Mouse (Mus musculus) ES-Bruce4 (cell line): ENCODE data around the gene Kcnj15. TPM values are rescaled to one million over a fixed set of nuclear protein-coding genes. Genes with fewer than 3 reads are reported as not detected.

ENCODE experiments used
- H3K27ac ChIP-seq: 2 replicates; pipeline ENCODE4 v1.5.1; 2012; ENCODE audit warnings: low read length, inconsistent platforms; ENCODE audit not compliant: insufficient read depth
- H3K27me3 ChIP-seq: 2 replicates; pipeline ENCODE4 v1.6.1; 2012; ENCODE audit warnings: mild to moderate bottlenecking, low read length, inconsistent platforms; ENCODE audit not compliant: control insufficient read depth, poor library complexity, insufficient read depth, severe bottlenecking
- H3K36me3 ChIP-seq: 2 replicates; pipeline ENCODE4 v1.6.1; 2012; ENCODE audit warnings: inconsistent platforms, mild to moderate bottlenecking, low read length, moderate library complexity; ENCODE audit not compliant: control insufficient read depth, poor library complexity, insufficient read depth, severe bottlenecking
- H3K4me1 ChIP-seq: one replicate; pipeline ENCODE4 v1.8.1; 2011; ENCODE audit warnings: low read length; ENCODE audit not compliant: control insufficient read depth, insufficient read depth
- H3K4me3 ChIP-seq: 2 replicates; pipeline ENCODE4 v1.5.1; 2011; ENCODE audit warnings: low read depth, mild to moderate bottlenecking, low read length
- H3K9ac ChIP-seq: 2 replicates; pipeline ENCODE4 v1.6.1; 2012; ENCODE audit warnings: low read depth, mild to moderate bottlenecking, inconsistent platforms; ENCODE audit not compliant: poor library complexity, severe bottlenecking
- H3K9me3 ChIP-seq: replicated peaks from 2 replicates; pipeline ENCODE4 v1.6.1; 2012; ENCODE audit warnings: mild to moderate bottlenecking, low read length, inconsistent platforms; ENCODE audit not compliant: control insufficient read depth, poor library complexity, insufficient read depth, severe bottlenecking
- CTCF ChIP-seq: IDR thresholded peaks from one replicate; pipeline ENCODE4 v1.8.1; 2011; ENCODE audit warnings: low read depth, low read length
- EP300 ChIP-seq: IDR thresholded peaks from 2 replicates; pipeline ENCODE4 v1.6.1; 2011; ENCODE audit warnings: low read depth, low read length; ENCODE audit not compliant: insufficient read depth
- POLR2A ChIP-seq: IDR thresholded peaks from one replicate; pipeline ENCODE4 v1.8.1; 2011; ENCODE audit warnings: low read length; ENCODE audit not compliant: insufficient read depth
- polyA plus RNA-seq: library from polyadenylated mRNA; stranded (reverse); fragments of >200 nt; gene quantifications from 2 replicates; pipeline ENCODE4 v1.2.4, GENCODE M21; 2011; ENCODE audit warnings: low read depth; ENCODE audit not compliant: missing spikeins, insufficient read depth, insufficient read length

Kcnj15 gene
- polyA plus RNA-seq, 1 experiment, result 0.91 TPM

- peaks cover 4% of the 10 kb centered on the region; the same call in 1 of the 2 replicates for H3K9me3 ChIP-seq
- TF ChIP-seq CTCF, result no peak
- no peak for TF ChIP-seq EP300
- no peak for TF ChIP-seq POLR2A
- no peaks in the 10 kb centered on the region for H3K27me3 ChIP-seq
- H3K36me3 ChIP-seq, result no peaks in the 10 kb centered on the region
- H3K4me3 ChIP-seq, result no peak overlapping the region
- no peak overlapping the region for H3K9ac ChIP-seq
- no peak overlapping the region for H3K27ac ChIP-seq
- no peaks in the 10 kb centered on the region for H3K4me1 ChIP-seq
Measured at GRCm38 (mm10) chr16:95225285-95225684, 32.1 kb upstream of the Kcnj15 start.

DNA sequence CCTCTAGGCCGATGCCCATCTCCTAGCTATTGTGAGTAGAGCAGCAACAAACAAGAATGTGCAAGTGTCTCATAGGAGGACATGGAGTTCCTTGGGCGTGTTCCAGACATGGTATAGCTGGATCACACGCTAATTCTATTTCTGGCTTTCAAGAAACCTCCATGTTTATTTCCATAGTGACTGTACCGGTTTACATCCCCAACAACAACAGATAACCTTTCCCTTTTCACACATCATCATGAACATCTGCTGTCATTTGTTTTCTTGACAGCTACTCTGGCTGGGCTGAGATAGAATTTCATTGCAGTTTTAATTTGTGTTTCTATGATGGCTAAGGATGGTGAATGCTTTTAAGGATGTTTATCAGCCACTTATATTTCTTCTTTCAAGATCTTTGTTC is 25.6 kb upstream of the Kcnj15 start:
- H3K9me3 ChIP-seq, result peaks cover 2% of the 10 kb centered on the region; the same call in 1 of the 2 replicates
- no peaks in the 10 kb centered on the region for H3K36me3 ChIP-seq
- H3K9ac ChIP-seq, result no peak overlapping the region
- no peak overlapping the region for H3K4me3 ChIP-seq
- no peak overlapping the region for H3K27ac ChIP-seq
- H3K27me3 ChIP-seq, result no peaks in the 10 kb centered on the region
- H3K4me1 ChIP-seq, result no peaks in the 10 kb centered on the region
- TF ChIP-seq POLR2A (no peak), CTCF (no peak), EP300 (no peak)

DNA sequence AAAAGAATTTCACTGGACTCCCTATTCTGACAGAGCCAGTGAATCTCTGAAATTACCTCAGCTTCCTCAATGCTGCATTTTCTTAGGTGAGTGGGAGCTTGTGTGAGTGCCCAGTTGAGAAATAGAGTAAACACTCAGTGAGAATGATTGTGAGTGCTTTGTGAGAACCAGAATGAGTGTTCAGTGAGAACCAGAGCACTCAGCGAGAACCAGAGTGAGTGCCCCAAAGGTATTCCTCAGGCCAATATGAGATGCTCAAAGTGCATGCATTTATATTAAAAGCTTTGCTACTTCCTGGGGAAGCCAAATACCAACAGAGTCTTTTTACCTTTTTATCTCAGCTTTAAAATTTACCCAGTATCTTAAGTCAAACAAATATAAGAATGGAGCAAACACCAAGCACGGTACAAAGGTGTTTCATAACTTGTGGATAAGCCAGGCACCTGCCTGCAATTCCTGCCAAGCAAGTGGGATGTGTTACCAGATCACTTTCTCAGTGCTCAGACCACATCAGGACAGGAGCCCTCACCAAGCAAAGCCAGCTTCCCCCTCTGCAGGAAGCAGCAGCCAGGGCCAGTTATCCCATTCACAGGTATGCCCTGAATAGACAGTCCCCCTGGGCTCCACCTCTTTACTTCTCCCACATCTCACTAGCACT is 22.3 kb upstream of the Kcnj15 start:
- Histone ChIP-seq H3K9ac (no peak overlapping the region), H3K4me1 (no peaks in the 10 kb centered on the region), H3K9me3 (no peaks in the 10 kb centered on the region), H3K4me3 (no peak overlapping the region), H3K36me3 (no peaks in the 10 kb centered on the region), H3K27ac (no peak overlapping the region), H3K27me3 (no peaks in the 10 kb centered on the region)
- TF ChIP-seq EP300 (no peak), POLR2A (no peak), CTCF (no peak)

DNA sequence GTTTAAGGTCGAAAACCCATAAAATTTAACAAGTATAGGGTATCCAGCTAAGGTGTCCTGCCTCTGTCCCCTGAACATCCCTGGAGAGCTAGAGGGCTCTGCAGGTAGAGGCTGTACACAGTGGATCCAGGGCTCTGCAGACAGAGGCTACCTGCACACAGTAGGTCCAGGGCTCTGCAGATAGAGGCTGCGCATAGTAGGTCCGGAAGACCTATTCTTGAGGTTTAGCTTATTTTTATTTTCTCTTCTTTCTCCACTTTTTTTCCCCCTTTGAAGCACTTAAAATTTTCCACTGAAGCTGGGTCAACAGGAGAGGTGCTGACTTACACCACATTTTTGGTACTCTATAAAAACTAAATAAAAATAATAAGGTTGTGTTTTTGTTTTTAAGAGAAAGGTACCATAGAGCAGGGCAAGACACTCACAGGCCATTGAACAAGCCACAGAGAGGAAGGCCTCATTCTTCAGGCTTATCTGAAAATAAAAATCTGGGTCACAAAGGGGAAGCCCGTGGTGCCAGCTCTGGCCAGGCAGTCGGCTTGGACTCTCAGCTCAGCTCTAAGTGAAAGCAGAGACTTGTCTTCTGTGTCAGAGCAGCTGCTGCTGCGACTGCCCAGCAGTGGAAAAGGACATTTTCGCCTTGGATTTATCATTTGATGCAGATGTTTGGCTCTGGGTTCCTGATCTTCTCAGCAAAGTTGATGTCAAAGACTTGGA is 18.0 kb upstream of the Kcnj15 start:
- no peaks in the 10 kb centered on the region for H3K36me3 ChIP-seq
- H3K27ac ChIP-seq, result no peak overlapping the region
- TF ChIP-seq CTCF (no peak), EP300 (no peak), POLR2A (no peak)
- no peak overlapping the region for H3K4me3 ChIP-seq
- no peaks in the 10 kb centered on the region for H3K27me3 ChIP-seq
- no peaks in the 10 kb centered on the region for H3K9me3 ChIP-seq
- no peak overlapping the region for H3K9ac ChIP-seq
- H3K4me1 ChIP-seq, result no peaks in the 10 kb centered on the region

DNA sequence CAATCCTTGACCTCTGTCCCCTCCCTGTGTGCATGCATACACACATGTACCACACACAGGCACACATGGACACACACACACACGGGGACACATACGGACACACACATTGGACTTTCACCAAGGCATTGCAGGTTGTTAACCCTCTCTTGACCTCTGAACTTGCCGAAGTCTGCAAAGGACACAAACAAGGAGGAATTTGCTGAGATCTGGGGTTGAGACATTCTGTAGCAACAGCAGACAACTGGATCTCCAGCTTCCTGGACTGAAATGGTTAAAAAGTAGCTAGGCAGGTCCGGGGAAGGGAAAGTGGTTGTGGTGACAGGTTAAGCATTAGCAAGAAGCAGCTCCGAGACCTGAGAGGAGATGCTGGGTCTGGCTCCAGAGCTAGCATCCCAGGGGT is 16.7 kb upstream of the Kcnj15 start:
- H3K27ac ChIP-seq, result no peak overlapping the region
- no peak for TF ChIP-seq POLR2A
- TF ChIP-seq CTCF, result no peak
- TF ChIP-seq EP300, result no peak
- H3K4me3 ChIP-seq, result no peak overlapping the region
- H3K9me3 ChIP-seq, result no peaks in the 10 kb centered on the region
- no peaks in the 10 kb centered on the region for H3K36me3 ChIP-seq
- no peaks in the 10 kb centered on the region for H3K4me1 ChIP-seq
- H3K9ac ChIP-seq, result no peak overlapping the region
- H3K27me3 ChIP-seq, result no peaks in the 10 kb centered on the region

- H3K36me3 ChIP-seq, result no peaks in the 10 kb centered on the region
- no peaks in the 10 kb centered on the region for H3K4me1 ChIP-seq
- H3K4me3 ChIP-seq, result no peak overlapping the region
- H3K27ac ChIP-seq, result no peak overlapping the region
- TF ChIP-seq EP300 (no peak), POLR2A (no peak), CTCF (no peak)
- H3K9ac ChIP-seq, result no peak overlapping the region
- no peaks in the 10 kb centered on the region for H3K9me3 ChIP-seq
- no peaks in the 10 kb centered on the region for H3K27me3 ChIP-seq
Measured at GRCm38 (mm10) chr16:95241581-95241980, 15.8 kb upstream of the Kcnj15 start.
